Mouse (Mus musculus): ENCODE data around the gene Itgb1bp1.

DNA sequence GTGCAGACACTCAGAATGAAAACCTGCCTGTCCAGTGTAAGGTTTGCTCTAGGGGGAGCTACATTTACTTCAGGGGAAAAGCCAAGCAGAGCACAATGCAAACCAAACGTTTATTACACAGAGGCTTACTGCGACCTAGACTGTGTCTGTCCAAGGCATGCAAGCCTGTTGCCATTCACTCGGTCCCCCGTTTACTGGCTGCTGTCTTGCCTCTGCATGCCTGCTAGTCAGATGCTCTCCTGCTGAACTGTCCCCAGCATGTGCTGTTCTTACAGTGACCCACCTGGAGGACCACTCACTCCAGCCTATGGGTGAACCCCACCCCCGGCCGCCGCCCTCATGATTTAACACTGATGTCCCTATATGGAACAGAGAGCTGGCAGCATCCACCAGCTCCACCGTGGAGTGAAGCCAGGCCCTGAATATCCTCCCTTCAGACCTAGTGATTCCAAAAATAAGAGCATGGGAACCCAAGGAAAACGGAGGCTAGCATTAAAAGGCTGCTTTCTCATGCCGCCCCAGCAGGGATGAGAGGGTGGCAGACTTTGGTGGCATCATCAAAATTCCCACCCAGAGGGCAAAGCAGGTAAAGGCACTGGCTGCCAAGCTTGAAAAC lies 45.0 kb upstream of the Itgb1bp1 start:
- TF ChIP-seq CTCF (IDR thresholded peaks at IDR 0.05; ENCODE audit: extremely low read depth, insufficient read depth, low read length): no peak
- TF ChIP-seq POLR2A (IDR thresholded peaks at IDR 0.05; ENCODE audit: extremely low read depth, insufficient read depth, low read length): no peak
